Mouse (Mus musculus) hindbrain, postnatal 0 days (tissue): ENCODE results near the gene Arhgap23. TPM values are rescaled to one million over a fixed set of nuclear protein-coding genes. Genes with fewer than 3 reads are reported as not detected.

Experiments used
- ATAC-seq: fragments of 200-750 bp; cut with Nextera tagmentation; 2 replicates; pipeline ENCODE4 v1.8.0; 2017; ENCODE audit warnings: mild to moderate bottlenecking, moderate TSS enrichment, moderate library complexity
- DNase-seq: peaks from one replicate; pipeline ENCODE4 v3.0.0-alpha.2; 2015; ENCODE audit warnings: low spot score
- H3K27ac ChIP-seq: fragments of 300-500 bp; sonication (generic); 2 replicates; pipeline ENCODE4 v1.5.1; 2014; ENCODE audit warnings: mild to moderate bottlenecking
- H3K27me3 ChIP-seq: fragments of 300-500 bp; sonication (generic); 2 replicates; pipeline ENCODE4 v1.6.1; 2014; ENCODE audit warnings: low read length, mixed read lengths; ENCODE audit not compliant: insufficient read depth
- H3K36me3 ChIP-seq: fragments of 300-500 bp; sonication (generic); 2 replicates; pipeline ENCODE4 v1.6.1; 2014; ENCODE audit warnings: low read length, mixed read lengths; ENCODE audit not compliant: insufficient read depth
- H3K4me1 ChIP-seq: fragments of 300-500 bp; sonication (generic); 2 replicates; pipeline ENCODE4 v1.6.1; 2014; ENCODE audit warnings: antibody characterized with exemption, low read length, mixed read lengths; ENCODE audit not compliant: insufficient read depth
- H3K4me2 ChIP-seq: fragments of 300-500 bp; sonication (generic); 2 replicates; pipeline ENCODE4 v1.6.1; 2014; ENCODE audit warnings: low read depth, mild to moderate bottlenecking, low read length, moderate library complexity, mixed read lengths
- H3K4me3 ChIP-seq: fragments of 300-500 bp; sonication (generic); 2 replicates; pipeline ENCODE4 v1.5.1; 2014; ENCODE audit warnings: low read length
- H3K9ac ChIP-seq: fragments of 300-500 bp; sonication (generic); replicated peaks from 2 replicates; pipeline ENCODE4 v1.6.1; 2014; ENCODE audit warnings: mild to moderate bottlenecking, low read length, moderate library complexity, mixed read lengths
- H3K9me3 ChIP-seq: fragments of 300-500 bp; sonication (generic); 2 replicates; pipeline ENCODE4 v1.6.1; 2016; ENCODE audit warnings: low read length, mixed read lengths
- CTCF ChIP-seq: IDR thresholded peaks from 2 replicates; pipeline ENCODE4 v1.5.1; 2016; ENCODE audit warnings: antibody characterized with exemption, control low read depth, low read depth
- WGBS: fragments of 180-500 bp; shearing (Covaris S2); extraction: QIAGEN DNeasy Blood & Tissue Kit; methylation state at CpG from one replicate; pipeline ENCODE4 v1.1.7; 2014; 5-methylcytosine and 5-hydroxymethylcytosine counted together
- polyA plus RNA-seq: library from polyadenylated mRNA; unstranded; fragments of >200 nt; fragmentation: Nextera tagmentation; extraction: Ambion mirVana; gene quantifications from 2 replicates; pipeline ENCODE4 v1.2.1, GENCODE M21; 2015
- total RNA-seq: library from RNA; depleted of rRNA; stranded (reverse); fragments of >200 nt; gene quantifications from 2 replicates; pipeline ENCODE4 v1.2.3, GENCODE M21; 2014

The Arhgap23 gene
- total and polyA plus RNA-seq, 2 experiments from 2014 or later, result 7.7 to 75.2 TPM

DNA sequence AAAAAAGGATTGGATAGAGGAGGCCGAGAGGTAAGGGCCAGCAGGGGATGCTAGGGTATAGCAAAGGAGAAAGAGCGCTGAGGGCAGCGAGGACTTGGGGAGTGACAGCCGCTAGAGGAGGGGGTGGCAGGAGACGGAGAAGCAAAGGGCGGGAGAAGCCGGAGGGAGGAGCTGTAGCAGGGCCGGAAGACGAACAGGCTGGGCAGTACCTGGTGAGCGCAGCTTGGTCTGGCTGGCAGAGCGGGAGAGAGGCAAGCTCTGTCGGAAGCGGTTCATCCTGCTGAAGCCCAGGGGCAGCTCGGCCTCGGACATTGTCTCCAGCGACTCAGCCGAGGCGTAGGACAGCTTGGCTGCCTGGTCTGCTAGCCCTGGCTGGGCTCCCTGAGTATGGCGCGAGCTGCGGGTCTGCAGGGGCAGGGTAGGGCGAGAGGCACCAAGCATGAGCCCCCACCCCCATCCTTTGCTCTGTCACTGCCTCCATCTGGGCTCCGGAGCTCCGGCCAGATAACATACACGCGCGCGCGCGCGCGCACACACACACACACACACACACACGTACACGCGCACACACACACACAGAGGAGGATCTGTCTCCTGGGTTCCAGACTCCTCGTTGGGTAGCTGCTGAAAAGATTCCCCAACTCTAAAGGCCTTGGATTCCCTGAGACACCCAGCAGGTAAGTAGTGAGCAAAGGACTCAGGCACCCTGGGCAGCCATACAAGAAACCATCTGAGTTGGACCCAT lies 121.7 kb downstream of the Arhgap23 start:
- DNase-seq, result peak; percentile 74
- Histone ChIP-seq H3K27me3 (peaks cover 4% of the 10 kb centered on the region; the same call in 1 of the 2 replicates), H3K9ac (peak overlapping the region; percentile 52), H3K27ac (peak overlapping the region; percentile 79), H3K9me3 (no peaks in the 10 kb centered on the region), H3K36me3 (0 out of 2 replicates have a peak, but pooled peaks cover 6% of the 10 kb centered on the region), H3K4me3 (peak overlapping the region; percentile 31), H3K4me2 (peak overlapping the region; percentile 55), H3K4me1 (peaks cover 23% of the 10 kb centered on the region)
- peak; percentile 58 for TF ChIP-seq CTCF
- ATAC-seq, result peak; percentile 58
- WGBS, result 12% methylated on average over 32 of the region's 36 CpGs

DNA sequence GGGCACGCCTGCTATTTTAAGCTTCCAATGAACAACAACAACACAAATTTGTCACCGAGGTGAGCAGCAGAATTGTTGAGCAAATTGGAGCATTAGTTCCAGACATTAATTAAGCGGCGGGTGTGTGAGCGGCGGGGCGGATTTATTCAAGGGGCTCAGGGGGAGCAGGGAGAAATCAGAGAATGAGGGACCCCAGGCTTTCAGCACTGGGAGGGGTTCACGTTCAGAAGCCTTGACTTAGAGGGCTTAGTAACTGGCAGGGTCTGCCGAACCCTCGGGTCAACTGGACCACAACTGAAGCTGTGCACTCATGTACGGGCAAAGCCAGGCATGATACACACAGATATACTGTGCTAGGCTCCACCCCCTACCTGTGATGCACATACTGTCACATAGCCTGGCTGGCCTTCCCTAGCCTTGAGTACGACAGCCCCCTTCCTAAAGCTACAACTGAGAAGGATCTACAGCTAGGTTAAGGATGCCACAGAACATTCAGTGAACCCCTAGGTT lies 122.3 kb downstream of the Arhgap23 start:
- 32% methylated on average over 12 of the region's 12 CpGs for WGBS
- Histone ChIP-seq H3K4me2 (peak overlapping the region; percentile 55), H3K27me3 (peaks cover 4% of the 10 kb centered on the region; the same call in 1 of the 2 replicates), H3K9me3 (no peaks in the 10 kb centered on the region), H3K4me3 (peak overlapping the region; percentile 31), H3K27ac (peak overlapping the region; percentile 79), H3K9ac (no peak overlapping the region; the same call in 1 of the 2 replicates), H3K36me3 (0 out of 2 replicates have a peak, but pooled peaks cover 6% of the 10 kb centered on the region), H3K4me1 (peaks cover 25% of the 10 kb centered on the region)
- ATAC-seq (no peak), DNase-seq (peak; percentile 56)
- no peak for TF ChIP-seq CTCF

DNA sequence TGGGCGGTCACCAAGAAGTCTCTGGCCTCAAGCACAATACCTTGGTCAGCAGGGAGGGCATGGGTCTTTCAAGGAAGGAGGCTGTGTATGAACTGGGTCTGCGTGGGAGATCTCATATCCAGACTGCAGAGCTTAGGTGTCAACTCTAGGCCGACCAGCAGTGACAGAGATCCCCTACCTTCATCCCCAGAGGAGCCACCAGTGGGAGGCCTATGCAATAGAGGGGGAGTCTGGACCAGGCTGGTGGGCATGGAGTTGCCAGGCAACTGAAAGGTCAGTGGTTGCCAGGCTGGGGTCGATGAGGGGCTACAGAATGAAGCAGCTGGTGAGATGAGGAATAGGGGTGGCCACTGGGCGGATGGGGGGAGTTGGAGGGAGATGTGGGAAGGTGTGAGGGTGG lies 124.3 kb downstream of the Arhgap23 start:
- Histone ChIP-seq H3K9ac (no peak overlapping the region), H3K4me2 (no peak overlapping the region), H3K27ac (0 out of 2 replicates have a peak overlapping the region, but pooled peaks have one; percentile 45), H3K27me3 (peaks cover 4% of the 10 kb centered on the region; the same call in 1 of the 2 replicates), H3K4me1 (peaks cover 36% of the 10 kb centered on the region), H3K36me3 (0 out of 2 replicates have a peak, but pooled peaks cover 4% of the 10 kb centered on the region), H3K4me3 (no peak overlapping the region), H3K9me3 (no peaks in the 10 kb centered on the region)
- 35% methylated on average over 5 of the region's 5 CpGs for WGBS
- no peak for TF ChIP-seq CTCF
- no peak for DNase-seq
- ATAC-seq, result no peak

DNA sequence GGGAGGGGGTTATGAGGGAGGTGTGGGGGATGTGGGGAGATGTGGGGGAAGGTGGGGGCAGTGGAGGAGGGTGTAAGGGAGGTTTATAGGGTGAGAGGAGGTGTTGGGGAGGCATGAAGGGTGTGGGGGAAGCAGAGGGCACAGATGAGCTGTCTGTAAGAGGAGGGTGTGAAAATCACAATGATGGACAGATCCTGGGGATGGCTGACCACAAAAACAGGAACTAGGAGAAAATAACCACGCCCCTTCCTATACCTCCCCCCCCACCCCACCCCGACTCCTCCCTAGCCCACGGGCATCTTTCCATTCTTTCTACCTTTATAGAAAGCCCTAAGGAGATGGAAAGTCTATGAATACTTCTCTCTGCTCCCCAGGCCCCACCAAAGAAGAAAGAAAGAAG lies 124.8 kb downstream of the Arhgap23 start:
- Histone ChIP-seq H3K36me3 (no peaks in the 10 kb centered on the region), H3K27me3 (peaks cover 4% of the 10 kb centered on the region; the same call in 1 of the 2 replicates), H3K9me3 (no peaks in the 10 kb centered on the region), H3K4me1 (peaks cover 36% of the 10 kb centered on the region), H3K27ac (no peak overlapping the region; the same call in 1 of the 2 replicates), H3K9ac (no peak overlapping the region), H3K4me3 (no peak overlapping the region), H3K4me2 (no peak overlapping the region)
- TF ChIP-seq CTCF, result no peak
- DNase-seq (no peak), ATAC-seq (no peak)
- 51% methylated on average over 3 of the region's 3 CpGs for WGBS

DNA sequence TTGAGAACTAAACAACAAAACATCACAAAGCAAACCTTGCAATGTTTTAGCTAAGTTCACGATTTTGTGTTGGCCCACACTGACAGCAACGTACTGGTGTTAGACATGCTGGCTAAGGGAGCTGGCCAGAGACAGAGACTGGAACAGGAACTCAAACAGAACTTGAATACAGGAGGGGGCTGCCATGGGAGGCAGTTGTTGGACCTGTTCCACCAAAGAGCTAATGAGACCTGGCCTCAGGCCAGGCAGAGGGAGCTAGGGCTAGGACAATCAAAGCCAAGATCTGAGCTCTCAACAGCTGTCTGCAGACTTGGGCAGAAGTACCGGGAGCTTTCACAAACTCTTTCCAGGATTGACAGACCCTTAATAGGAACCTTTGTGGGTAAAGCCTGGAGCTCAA lies 125.3 kb downstream of the Arhgap23 start:
- peaks cover 36% of the 10 kb centered on the region for H3K4me1 ChIP-seq
- no peak overlapping the region for H3K9ac ChIP-seq
- no peaks in the 10 kb centered on the region for H3K36me3 ChIP-seq
- H3K27me3 ChIP-seq, result peaks cover 5% of the 10 kb centered on the region; the same call in 1 of the 2 replicates
- no peak for TF ChIP-seq CTCF
- no peak for ATAC-seq
- H3K4me2 ChIP-seq, result no peak overlapping the region
- no peak overlapping the region for H3K4me3 ChIP-seq
- peak; percentile 90 for DNase-seq
- no peaks in the 10 kb centered on the region for H3K9me3 ChIP-seq
- H3K27ac ChIP-seq, result no peak overlapping the region; the same call in 1 of the 2 replicates
- WGBS, result 28% methylated on average over 3 of the region's 3 CpGs

DNA sequence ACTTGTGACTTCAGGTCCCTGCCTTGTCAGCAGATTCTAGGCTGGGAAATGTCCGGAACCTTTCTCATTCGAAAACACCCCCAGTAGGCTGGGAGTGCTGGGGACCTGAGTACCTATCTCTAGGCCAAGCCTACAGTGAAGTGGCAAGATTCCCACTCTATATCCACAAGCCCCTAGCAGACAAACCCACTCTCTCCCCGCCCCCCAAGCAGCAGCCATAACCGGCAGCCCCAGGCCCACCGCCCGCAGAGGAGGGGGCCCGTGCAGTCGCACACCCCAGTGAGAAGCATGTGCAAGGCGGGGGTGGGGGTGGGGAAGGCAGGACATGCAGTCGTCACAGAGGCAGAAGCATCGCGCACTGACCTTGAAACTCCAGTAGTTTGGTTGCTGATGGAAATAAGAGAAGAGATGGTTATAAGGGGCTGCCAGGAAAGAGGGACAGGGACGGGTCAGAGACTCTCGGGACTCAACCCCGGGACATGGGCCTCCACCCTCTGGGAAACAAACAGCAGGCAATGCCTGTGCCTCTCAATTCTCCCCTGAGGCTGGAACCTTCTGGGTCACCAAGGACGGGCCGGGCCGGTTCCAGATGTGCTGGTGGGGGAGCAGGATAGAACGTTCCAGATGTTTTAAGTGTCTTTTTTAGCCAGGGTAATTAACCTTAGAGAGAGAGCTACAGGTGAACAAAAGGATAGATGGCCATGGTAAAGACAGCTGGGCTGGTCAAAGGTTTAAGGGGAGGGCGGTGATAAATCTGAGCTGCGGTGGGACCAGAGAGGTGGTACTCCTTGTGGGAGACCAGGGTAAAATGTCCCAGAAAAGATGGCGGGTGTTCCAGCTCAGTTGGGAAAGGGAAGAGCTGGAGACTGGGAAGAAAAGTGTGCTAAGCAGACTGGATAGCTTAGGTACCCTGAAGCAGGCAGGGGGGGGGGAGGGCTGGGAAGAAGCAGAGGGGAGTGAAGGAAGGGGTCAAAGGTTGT lies 127.1 kb downstream of the Arhgap23 start:
- H3K4me1 ChIP-seq, result peaks cover 33% of the 10 kb centered on the region
- no peak overlapping the region for H3K4me2 ChIP-seq
- H3K9me3 ChIP-seq, result no peaks in the 10 kb centered on the region
- H3K27ac ChIP-seq, result peak overlapping the region; percentile 34; the same call in 1 of the 2 replicates
- no peak for TF ChIP-seq CTCF
- no peak overlapping the region for H3K4me3 ChIP-seq
- H3K27me3 ChIP-seq, result peaks cover 3% of the 10 kb centered on the region; the same call in 1 of the 2 replicates
- H3K9ac ChIP-seq, result no peak overlapping the region
- 70% methylated on average over 22 of the region's 22 CpGs for WGBS
- no peaks in the 10 kb centered on the region for H3K36me3 ChIP-seq
- DNase-seq, result no peak
- no peak for ATAC-seq
